ENCODE assay signal across 8 mouse cellular contexts in the genomic region with DNA sequence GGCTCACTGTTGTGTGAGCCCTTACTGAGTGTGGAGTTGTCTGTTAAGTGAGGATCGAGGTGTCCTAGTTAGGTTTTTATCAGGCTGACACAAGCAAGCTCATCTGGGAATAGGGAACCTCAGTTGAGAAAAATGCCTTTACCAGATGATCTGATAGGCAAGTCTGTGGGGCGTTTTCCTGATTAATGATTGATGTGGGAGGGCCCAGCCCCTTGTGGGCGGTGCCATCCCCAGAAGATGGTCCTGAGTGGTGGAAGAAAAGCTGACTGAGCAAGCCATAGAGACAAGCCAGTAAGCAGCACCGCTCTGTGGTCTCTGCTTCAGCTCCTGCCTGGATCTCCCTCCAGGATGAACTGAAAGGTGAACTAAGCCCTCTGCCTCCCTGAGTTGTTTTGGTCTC.
A peak's percentile ranks its signal among the peaks of the same experiment; 100 is the strongest.
DNase-seq lines count a peak whose midpoint lies in the region; ATAC-seq and TF ChIP-seq lines count a peak whose summit lies in the region.

No protein-coding gene starts in this region.

- no peak overlapping the region for H3K9ac ChIP-seq in embryonic facial prominence, embryonic 11.5 days (replicated peaks; ENCODE audit: low read length)
- H3K9ac ChIP-seq in ES-Bruce4 (ENCODE audit: low read depth, poor library complexity, severe bottlenecking) = no peak overlapping the region
- 0 out of 2 replicates have a peak overlapping the region, but pooled peaks have one; percentile 2 for H3K9ac ChIP-seq in forebrain, postnatal 0 days
- no peak overlapping the region for H3K9ac ChIP-seq in limb, embryonic 15.5 days

- no peak for TF ChIP-seq CTCF in ES-Bruce4 (IDR thresholded peaks at IDR 0.05; ENCODE audit: low read depth, low read length)
- TF ChIP-seq CTCF in forebrain, postnatal 0 days (IDR thresholded peaks at IDR 0.05; ENCODE audit: low read depth) = no peak

- no peaks in the 10 kb centered on the region for H3K36me3 ChIP-seq in embryonic facial prominence, embryonic 11.5 days (replicated peaks; ENCODE audit: control insufficient read depth, insufficient read depth, low read depth, low read length)
- no peaks in the 10 kb centered on the region for H3K36me3 ChIP-seq in embryonic facial prominence, embryonic 10.5 days (replicated peaks)
- no peaks in the 10 kb centered on the region for H3K36me3 ChIP-seq in ES-Bruce4 (ENCODE audit: control insufficient read depth, insufficient read depth, low read length, poor library complexity, severe bottlenecking)
- no peaks in the 10 kb centered on the region for H3K36me3 ChIP-seq in forebrain, postnatal 0 days (ENCODE audit: insufficient read depth)
- H3K36me3 ChIP-seq in limb, embryonic 15.5 days = no peaks in the 10 kb centered on the region

- TF ChIP-seq EP300 in ES-Bruce4 (IDR thresholded peaks at IDR 0.05; ENCODE audit: insufficient read depth, low read depth, low read length) = no peak

- no peaks in the 10 kb centered on the region for H3K4me1 ChIP-seq in embryonic facial prominence, embryonic 11.5 days (ENCODE audit: control insufficient read depth, insufficient read depth, low read length)
- H3K4me1 ChIP-seq in embryonic facial prominence, embryonic 10.5 days = peaks cover 25% of the 10 kb centered on the region
- peaks cover 2% of the 10 kb centered on the region for H3K4me1 ChIP-seq in ES-Bruce4 (ENCODE audit: control insufficient read depth, insufficient read depth, low read length)
- H3K4me1 ChIP-seq in forebrain, postnatal 0 days (ENCODE audit: insufficient read depth) = peaks cover 33% of the 10 kb centered on the region
- H3K4me1 ChIP-seq in limb, embryonic 15.5 days = peaks cover 33% of the 10 kb centered on the region

- H3K4me2 ChIP-seq in embryonic facial prominence, embryonic 11.5 days (ENCODE audit: low read depth, low read length) = no peak overlapping the region
- H3K4me2 ChIP-seq in forebrain, postnatal 0 days (ENCODE audit: low read depth) = no peak overlapping the region
- H3K4me2 ChIP-seq in limb, embryonic 15.5 days = no peak overlapping the region

- peak; percentile 14 for DNase-seq in embryonic facial prominence, embryonic 11.5 days (ENCODE audit: low spot score)
- DNase-seq in embryonic facial prominence, embryonic 10.5 days (ENCODE audit: low spot score) = no peak
- DNase-seq in forebrain, postnatal 0 days = peak; percentile 50
- no peak for DNase-seq in cerebellum, postnatal 14 days
- DNase-seq in adipocyte (ENCODE audit: low spot score) = no peak
- no peak for DNase-seq in gastrocnemius, adult 18-20 months (ENCODE audit: low spot score)

- TF ChIP-seq POLR2A in ES-Bruce4 (IDR thresholded peaks at IDR 0.05; ENCODE audit: insufficient read depth, low read length) = no peak

- H3K4me3 ChIP-seq in embryonic facial prominence, embryonic 11.5 days (ENCODE audit: low read depth, low read length) = no peak overlapping the region
- H3K4me3 ChIP-seq in embryonic facial prominence, embryonic 10.5 days = no peak overlapping the region
- no peak overlapping the region for H3K4me3 ChIP-seq in ES-Bruce4 (ENCODE audit: low read depth, low read length)
- no peak overlapping the region for H3K4me3 ChIP-seq in forebrain, postnatal 0 days (ENCODE audit: low read depth, low read length)
- no peak overlapping the region for H3K4me3 ChIP-seq in limb, embryonic 15.5 days

- 20% methylated on average over 4 of the region's 4 CpGs for WGBS in embryonic facial prominence, embryonic 11.5 days
- 28% methylated on average over 4 of the region's 4 CpGs for WGBS in embryonic facial prominence, embryonic 10.5 days
- WGBS in forebrain, postnatal 0 days = 23% methylated on average over 4 of the region's 4 CpGs
- 28% methylated on average over 4 of the region's 4 CpGs for WGBS in limb, embryonic 15.5 days

- no peaks in the 10 kb centered on the region for H3K27me3 ChIP-seq in embryonic facial prominence, embryonic 11.5 days (ENCODE audit: control insufficient read depth, insufficient read depth, low read length)
- H3K27me3 ChIP-seq in embryonic facial prominence, embryonic 10.5 days (replicated peaks; ENCODE audit: low read depth, poor library complexity, severe bottlenecking) = peaks cover 24% of the 10 kb centered on the region
- H3K27me3 ChIP-seq in ES-Bruce4 (ENCODE audit: control insufficient read depth, insufficient read depth, low read length, poor library complexity, severe bottlenecking) = no peaks in the 10 kb centered on the region
- H3K27me3 ChIP-seq in forebrain, postnatal 0 days (ENCODE audit: insufficient read depth, low read length) = no peaks in the 10 kb centered on the region
- 0 out of 2 replicates have a peak, but pooled peaks cover 6% of the 10 kb centered on the region for H3K27me3 ChIP-seq in limb, embryonic 15.5 days

- H3K9me3 ChIP-seq in embryonic facial prominence, embryonic 11.5 days (replicated peaks; ENCODE audit: control insufficient read depth, low read length) = no peaks in the 10 kb centered on the region
- 0 out of 2 replicates have a peak, but pooled peaks cover 2% of the 10 kb centered on the region for H3K9me3 ChIP-seq in embryonic facial prominence, embryonic 10.5 days
- H3K9me3 ChIP-seq in ES-Bruce4 (replicated peaks; ENCODE audit: control insufficient read depth, insufficient read depth, low read length, poor library complexity, severe bottlenecking) = no peaks in the 10 kb centered on the region
- H3K9me3 ChIP-seq in forebrain, postnatal 0 days (ENCODE audit: low read length) = no peaks in the 10 kb centered on the region
- H3K9me3 ChIP-seq in limb, embryonic 15.5 days = no peaks in the 10 kb centered on the region

- H3K27ac ChIP-seq in embryonic facial prominence, embryonic 11.5 days (replicated peaks; ENCODE audit: low read depth, low read length) = no peak overlapping the region
- no peak overlapping the region for H3K27ac ChIP-seq in embryonic facial prominence, embryonic 10.5 days (replicated peaks)
- 0 out of 2 replicates have a peak overlapping the region, but pooled peaks have one; percentile 5 for H3K27ac ChIP-seq in ES-Bruce4 (ENCODE audit: insufficient read depth, low read length)
- H3K27ac ChIP-seq in forebrain, postnatal 0 days (ENCODE audit: low read depth, low read length) = peak overlapping the region; percentile 63
- 0 out of 2 replicates have a peak overlapping the region, but pooled peaks have one; percentile 33 for H3K27ac ChIP-seq in limb, embryonic 15.5 days

- ATAC-seq in embryonic facial prominence, embryonic 11.5 days (replicated peaks; ENCODE audit: insufficient number of reproducible peaks, low FRiP score, low TSS enrichment, low read depth) = no peak
- peak; percentile 34; the same call in 1 of the 2 replicates for ATAC-seq in forebrain, postnatal 0 days
- ATAC-seq in limb, embryonic 15.5 days (ENCODE audit: insufficient number of reproducible peaks, low FRiP score, low TSS enrichment, low read depth) = no peak

Comparison
In these comparisons a context has a peak if more than half of its experiments do, and no peak if none do; other contexts are left out.
1. DNase-seq: peak in embryonic facial prominence, embryonic 11.5 days (single experiment) and forebrain, postnatal 0 days (single experiment); none in embryonic facial prominence, embryonic 10.5 days (single experiment), cerebellum, postnatal 14 days (0 of 2), adipocyte (single experiment) and gastrocnemius, adult 18-20 months (single experiment).
2. H3K27ac ChIP-seq: peak in ES-Bruce4 (single experiment), forebrain, postnatal 0 days (single experiment) and limb, embryonic 15.5 days (single experiment); none in embryonic facial prominence, embryonic 11.5 days (single experiment) and embryonic facial prominence, embryonic 10.5 days (single experiment).